Mouse (Mus musculus): ENCODE measurements around the gene Ppfia1. TPM values are rescaled to one million over a fixed set of nuclear protein-coding genes. Genes with fewer than 3 reads are reported as not detected.

Ppfia1 gene
- total RNA-seq (2023) = 31.6 and 46.8 TPM in 2 replicates

GRCm38 (mm10) chr7:144553237-144554122 lies at the start of gene Ppfia1:
Ppfia1 (minus strand) TSS chr7:144553729.

DNA sequence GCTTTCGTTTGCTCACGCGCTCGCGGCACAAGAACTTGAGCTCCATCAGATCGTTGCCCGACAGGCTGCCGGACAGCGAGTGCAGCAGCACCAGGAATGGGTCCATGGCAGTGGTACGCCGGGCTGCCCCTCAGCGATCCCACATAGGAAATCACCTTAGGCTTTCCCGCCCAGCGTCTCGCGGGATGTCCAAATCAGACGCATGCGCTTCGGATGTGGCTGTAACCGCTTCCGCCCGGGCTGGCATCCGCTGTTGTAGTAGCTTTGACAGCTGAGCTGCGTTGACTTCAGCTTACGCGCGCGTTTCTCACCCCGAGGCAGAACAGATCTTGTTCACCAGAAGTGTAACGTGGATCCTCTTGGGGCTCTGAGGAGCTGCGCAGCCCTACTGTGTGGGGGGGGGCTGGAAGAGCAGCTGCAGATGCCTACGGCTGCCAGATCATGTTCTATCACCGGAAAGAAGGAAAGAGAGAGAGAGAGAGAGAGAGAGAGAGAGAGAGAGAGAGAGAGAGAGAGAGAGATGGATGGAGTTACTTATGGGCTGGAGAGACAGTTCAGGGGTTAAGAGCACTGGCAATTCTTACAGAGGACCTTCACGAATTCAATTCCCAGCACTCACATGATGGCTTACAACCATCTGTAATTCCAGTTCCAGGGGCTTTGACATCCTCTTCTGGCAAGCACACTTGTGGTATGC lies 28.9 kb upstream of the Ppfia1 start, which contains the start of gene Fadd:
TSS of gene Fadd (minus strand) at position 180 of the 697 bp plus-strand sequence.

DNA sequence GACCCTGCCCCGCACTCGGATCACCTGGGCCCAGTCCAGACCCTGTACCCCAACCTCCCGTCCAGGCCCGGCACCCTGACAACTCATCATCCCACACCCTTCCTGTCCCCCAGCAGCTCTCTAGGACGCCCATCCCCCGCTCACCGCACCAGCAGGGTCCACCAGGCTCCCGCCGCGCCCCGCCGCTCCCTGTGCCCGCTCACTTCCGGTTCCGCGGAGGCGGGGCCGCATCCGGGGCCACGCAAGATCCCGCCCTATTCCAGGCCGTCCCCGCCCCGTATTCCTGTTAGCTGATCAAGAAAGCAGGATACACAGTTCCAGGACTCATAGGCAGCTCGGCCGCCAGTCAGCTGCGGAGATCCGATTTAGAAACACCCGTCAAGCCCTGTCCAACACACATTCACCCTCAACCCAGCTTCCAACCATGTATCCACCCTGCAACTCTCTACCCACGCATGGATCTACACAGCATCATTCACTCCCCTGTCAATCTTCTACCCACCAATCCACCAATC lies 82.9 kb downstream of the Ppfia1 start, which contains the start of gene Cttn:
TSS of gene Cttn (minus strand) at position 465 of the 515 bp plus-strand sequence.

Other genes with a start within 250 kb of the Ppfia1 start
- gene Cttn, start 82.7 kb downstream of the Ppfia1 start, total RNA-seq (2023) = 0.39 and 1.8 TPM in 2 replicates
- 3.2 TPM in 2 replicates for gene Fadd, start 28.7 kb upstream of the Ppfia1 start, total RNA-seq (2023)
- gene Ano1, start 198.2 kb upstream of the Ppfia1 start, total RNA-seq (2023) = 0.22 and 0.34 TPM in 2 replicates